Mouse (Mus musculus) layer of hippocampus, postnatal 36 days (tissue): Measurements from ENCODE around the gene Rnf144b. TPM values are rescaled to one million over a fixed set of nuclear protein-coding genes. Genes with fewer than 3 reads are reported as not detected.

Experiments used
- DNase-seq, 2 experiments: peaks; one replicate each; pipeline ENCODE4 v3.0.0; 2022
- total RNA-seq, 2 experiments: library from RNA; stranded (reverse); gene quantifications; 2 replicates each; pipeline ENCODE4 v1.2.3; 2021

The Rnf144b gene
- total RNA-seq, 2 experiments from 2014 or later: 10.6 to 11.0 TPM

DNA sequence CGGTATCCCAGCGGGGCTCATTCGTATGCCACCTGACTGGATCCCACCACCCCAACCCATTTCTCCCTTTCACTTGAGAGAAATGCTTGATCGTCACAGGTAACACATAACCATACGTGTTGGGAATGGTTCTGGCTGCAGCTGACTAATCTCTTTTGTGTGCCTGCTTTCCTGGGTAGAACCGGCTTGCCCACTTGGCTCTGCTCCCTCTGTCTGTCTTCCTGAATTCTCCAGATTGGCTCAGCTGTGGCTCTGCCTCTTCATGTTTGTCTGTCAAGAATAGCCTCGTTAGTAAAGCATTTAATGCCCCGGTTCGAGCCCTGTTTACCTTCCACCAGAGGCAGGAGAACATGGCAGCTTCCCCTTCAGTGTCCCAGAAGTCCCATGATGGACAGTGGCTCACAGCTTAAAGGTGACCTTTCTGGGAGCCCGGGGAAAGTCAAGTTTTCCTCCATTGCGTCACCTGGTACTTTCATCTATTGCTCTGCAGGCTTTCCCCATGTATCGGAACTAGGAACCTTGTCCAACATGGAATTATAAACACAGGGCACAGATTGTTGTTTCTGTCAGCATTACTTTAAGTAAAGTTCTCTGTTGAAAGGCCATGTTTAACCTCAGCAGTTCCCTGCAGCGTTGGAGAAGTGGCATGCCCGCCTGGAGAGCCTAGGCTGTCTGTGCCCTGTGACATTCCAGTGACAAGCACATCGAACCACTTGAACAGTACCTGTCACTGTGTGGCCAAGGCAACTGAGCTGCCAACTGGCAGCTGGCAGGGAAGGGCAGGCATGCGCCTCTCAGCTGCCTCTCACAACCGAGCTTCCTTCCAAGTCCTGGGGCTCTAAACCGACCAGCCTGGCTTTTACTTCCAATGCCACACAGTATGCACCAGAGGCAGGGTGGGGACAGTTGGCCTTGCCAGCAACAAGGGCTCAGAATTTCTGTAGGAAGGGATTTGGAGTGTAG lies 101.4 kb downstream of the Rnf144b start:
- no peak for DNase-seq

DNA sequence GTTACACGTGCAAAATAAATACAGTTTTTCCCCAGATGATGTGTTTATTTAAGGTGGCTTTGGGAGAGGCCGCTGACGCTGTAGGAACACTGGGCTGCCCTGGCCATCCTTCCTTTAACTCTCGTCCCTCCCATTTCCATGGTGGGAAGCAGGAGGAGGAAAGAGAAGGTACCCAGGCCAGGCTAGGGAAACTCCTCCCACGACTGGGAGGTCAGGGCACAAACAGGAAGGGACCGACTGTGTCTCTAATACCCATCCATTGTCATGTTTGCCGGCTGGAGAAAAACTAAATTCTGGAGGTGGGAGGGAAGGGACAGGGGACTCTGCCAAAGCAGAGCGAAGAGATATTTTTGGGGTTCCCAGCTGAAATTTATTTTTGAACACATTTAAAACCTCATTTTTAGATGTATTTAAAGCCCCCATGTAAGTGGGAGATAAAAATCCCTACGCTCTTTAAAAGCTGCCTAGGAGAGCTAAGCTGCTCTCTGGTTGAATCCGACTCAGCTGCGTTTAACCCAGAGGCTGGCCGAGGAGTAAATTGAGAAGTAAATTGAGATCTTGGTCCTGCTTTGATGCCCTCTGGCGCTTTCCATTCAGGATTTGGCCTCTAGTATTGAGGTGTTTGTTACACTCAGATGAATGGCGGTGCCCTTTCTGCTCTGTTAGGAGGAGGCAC lies 102.3 kb downstream of the Rnf144b start:
- DNase-seq: no peak

DNA sequence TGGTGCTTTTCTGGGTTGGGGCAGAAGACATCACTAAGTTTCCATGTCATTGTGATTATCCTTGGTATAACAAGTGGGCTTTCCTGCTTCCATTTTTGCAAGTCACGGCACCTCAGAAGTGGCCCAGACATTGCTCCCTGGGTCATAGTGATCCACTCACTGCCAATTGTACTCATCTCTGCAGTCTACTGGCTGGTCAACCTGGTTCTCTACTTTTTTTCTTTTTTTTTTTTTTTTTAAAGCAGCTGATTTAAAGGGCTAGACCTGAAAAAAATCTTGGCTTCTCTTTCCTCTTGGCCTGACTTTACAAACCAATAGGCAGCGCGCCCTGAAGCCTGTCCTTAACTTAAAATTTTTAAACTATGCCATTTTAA lies 102.9 kb downstream of the Rnf144b start:
- DNase-seq: no peak

DNA sequence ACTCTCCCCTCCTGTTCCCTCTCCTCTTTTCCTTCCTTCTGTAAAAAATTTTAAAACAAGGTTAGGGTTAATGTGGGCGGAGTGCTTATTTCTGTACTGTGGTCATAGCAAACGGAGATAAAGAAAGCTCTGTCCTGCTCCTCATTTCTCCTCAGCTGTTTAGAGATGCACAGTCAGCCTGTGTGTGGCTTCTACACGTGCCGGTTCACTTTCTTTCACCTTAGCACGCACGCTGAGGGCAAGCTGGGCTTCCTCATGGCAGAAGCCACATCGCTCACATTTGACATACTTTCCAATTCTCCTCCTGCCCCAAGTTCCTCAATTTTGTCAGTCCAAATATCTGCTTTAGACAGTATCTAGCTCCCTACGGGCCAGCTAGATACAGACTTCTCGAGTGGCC lies 103.3 kb downstream of the Rnf144b start:
- DNase-seq: no peak

DNA sequence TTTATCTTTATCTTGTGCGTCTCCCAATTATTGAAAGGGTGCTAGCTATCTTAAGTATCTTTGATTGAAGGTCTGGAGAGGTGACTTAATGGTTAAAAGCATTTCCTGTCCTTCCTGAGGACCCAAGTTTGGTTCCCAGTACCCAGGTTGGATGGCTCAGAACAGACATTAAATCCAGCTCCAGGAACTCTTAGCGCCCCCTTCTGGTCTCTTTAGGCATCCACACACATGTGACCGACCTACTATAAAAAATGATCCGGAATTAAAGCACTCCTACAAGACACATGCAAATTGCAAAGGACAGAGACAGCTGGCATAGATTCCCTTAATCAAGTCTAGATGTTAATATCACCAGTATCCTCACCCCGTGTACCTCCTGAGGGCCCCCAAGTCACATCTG lies 104.1 kb downstream of the Rnf144b start:
- DNase-seq: no peak

DNA sequence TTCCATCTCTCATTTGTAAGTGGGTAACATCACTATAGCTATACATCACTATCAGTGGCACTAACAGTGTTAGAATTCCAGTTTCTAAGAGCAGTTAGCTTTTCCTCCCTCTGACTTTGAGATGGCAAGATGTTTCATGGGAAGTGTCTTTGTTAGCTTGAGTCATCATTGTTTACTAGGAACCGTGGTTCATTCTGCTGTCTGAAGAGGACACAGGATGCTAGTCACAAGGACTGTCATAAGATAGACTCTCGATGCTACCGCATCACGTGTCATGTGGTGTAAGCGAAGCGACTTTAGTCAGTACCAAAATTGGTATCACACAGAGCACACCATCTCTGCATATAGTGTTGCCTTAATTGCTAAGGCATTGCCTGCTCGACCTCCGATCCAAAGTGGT lies 105.7 kb downstream of the Rnf144b start:
- no peak for DNase-seq

DNA sequence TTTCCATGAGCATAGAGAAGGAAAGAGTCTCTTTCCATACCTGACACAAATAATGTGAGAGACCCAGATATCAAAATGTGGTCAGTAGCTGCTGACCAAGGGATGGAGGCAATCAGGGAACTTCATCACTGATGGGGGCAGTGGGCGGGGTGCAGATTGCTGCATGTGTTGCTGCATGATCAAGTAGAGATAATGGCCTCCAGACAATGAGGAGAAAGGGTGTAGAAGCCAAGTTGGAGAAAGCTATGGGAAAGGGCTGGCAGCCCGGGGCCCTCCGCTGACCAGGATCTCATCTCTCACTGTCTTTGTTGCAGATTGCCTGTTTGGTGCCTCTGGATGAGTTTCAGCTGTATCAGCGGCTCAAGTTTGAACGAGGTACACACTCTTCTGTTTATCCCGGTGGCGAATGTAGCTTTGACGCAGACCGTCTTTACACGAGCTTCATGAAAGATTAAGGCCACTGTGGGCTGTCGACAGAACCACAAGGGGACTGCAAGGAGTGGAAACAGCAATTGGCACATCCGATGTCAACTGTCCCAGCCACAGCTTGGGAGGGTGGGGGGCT lies 106.3 kb downstream of the Rnf144b start:
- no peak for DNase-seq

DNA sequence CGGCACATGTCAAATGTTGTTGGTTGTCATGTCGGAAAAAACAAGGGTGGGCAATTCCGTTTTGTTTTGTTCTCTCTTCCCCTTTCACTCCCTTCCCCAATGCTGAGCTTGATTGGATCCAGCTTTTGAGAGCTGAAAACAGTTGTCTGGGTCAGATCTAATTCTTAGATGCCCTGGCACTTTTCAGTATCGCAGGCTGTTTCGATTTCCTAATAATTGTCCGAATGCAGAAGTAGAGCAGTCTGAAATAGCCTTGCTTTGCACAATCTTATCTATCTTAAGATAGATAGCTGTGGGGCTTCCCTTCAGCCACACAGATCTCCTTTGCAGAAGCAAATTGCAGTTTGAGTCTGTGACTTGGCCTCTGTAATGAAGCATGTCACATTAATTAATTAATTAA lies 109.7 kb downstream of the Rnf144b start:
- DNase-seq: no peak

DNA sequence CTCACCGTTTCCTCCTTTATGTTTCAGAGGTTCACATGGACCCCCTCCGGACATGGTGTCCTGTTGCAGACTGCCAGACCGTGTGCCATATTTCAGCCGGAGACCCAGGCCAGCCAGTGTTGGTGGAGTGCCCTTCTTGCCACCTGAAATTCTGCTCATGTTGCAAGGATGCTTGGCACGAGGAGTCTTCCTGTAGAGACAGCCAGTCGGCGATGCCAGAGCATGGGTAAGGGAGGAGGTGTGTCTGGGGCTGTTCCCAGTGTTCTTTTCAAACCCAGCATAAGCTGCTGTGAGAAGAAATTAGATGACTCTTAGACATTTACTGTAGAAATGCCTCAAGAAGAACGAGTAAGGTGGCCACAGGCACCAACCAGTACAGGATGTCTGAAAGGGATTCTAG lies 114.9 kb downstream of the Rnf144b start:
- no peak for DNase-seq

DNA sequence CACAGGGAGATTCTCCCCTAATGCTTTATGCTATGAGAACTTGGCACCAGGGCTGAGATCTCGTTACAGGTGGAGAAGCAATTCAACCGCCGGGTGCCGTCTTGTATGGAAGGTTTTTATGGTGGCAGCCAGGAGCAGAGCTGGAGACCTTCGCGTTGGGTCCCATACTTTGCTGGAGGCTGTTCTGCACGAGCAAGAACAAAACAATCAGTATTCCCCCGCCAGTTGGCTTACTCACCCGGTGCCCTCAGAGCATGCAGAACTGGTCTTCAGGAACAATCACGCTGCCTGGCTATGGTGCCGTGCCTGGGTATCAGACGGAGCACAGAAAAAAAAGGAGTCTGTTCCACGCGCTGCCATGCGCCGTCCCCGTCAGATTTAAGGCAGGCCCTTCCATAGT lies 115.7 kb downstream of the Rnf144b start:
- no peak for DNase-seq

DNA sequence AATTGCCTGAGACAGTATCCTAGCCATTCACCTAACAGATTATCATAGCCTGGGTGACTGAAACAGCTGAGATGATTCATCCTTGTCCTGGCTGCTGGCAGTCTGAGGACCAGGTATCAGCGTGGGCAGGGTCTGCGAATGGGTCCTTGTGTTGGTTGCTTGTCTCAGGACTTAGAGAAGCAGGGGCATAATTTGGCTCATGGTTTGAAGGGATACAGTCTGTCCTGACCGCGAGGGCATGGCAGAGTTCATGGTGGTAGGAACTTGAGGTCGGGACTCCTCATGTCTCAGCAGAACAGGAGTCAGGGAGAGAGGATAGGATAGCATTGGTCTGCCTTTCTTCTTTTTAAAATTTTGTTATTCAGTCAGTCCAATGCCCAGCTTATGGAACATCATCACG lies 121.1 kb downstream of the Rnf144b start:
- DNase-seq: no peak

DNA sequence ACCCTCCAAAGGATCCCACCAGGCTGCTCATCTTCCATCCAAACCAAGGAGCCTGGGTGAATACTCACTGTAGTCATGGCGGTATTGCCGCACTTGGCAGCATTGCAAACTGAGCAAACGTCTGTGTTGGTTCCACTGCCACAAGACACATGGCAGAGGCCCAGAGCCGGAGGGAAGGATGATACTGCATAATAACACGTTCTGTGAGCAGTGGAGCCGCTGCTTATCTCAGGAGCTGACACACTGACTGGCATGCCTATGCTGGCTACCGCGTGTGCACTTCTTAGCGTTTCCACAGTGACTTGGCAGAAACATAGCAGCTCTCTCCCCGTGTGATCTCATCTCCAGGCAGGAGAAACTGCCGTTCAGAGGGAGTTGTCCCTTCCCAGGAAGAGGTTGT lies 122.3 kb downstream of the Rnf144b start:
- peak; percentile 45 to 75 for DNase-seq

DNA sequence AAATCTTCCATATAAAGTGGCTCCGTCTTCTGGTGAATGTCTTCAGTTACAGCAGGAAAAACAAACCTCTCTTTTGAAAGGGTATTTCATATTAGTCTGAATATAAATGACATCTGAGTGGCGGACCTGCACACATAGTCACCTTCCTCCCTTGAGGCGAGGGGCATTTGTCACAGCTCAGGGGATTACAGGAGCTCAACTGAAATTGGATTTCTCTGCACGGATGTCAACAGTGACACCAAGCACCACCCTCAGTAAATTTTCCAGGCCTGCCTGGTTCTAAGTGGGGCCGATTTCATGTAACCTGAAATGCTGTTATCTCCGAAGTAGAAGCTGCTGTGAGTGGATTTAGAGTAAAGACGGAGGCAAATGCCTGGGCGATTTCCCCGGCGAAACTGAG lies 124.0 kb downstream of the Rnf144b start:
- no peak for DNase-seq

DNA sequence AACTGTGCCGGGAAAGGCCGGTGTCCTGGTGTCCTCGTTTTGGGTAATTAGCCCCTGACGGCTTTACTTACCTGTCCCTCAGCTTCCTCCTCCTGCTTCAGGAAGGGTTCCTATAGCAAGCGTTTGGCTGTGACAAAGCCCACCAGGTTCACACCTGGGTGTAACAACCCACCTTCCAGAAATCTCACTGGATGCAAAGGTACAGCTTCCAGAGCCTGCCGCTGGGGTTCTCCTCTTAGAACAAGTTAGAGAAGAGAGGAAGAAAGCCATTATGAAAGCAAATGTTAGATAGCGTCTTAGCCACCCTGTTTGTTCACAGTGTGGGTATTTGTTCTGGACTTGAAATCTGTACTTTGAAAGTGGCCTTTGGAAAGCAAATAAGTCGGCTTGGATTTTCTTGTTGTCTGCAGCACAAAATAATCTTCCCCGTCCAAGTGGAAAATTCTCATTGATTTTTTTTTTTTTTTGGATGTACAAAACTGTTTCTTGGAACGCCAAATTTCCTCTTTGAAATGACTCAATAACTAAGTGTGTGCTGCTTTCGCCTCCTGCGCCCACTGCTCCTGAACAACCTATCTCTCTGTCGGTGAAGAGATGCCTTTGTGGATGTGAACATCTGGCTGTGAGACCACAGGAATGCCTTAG lies 124.8 kb downstream of the Rnf144b start:
- DNase-seq: no peak

DNA sequence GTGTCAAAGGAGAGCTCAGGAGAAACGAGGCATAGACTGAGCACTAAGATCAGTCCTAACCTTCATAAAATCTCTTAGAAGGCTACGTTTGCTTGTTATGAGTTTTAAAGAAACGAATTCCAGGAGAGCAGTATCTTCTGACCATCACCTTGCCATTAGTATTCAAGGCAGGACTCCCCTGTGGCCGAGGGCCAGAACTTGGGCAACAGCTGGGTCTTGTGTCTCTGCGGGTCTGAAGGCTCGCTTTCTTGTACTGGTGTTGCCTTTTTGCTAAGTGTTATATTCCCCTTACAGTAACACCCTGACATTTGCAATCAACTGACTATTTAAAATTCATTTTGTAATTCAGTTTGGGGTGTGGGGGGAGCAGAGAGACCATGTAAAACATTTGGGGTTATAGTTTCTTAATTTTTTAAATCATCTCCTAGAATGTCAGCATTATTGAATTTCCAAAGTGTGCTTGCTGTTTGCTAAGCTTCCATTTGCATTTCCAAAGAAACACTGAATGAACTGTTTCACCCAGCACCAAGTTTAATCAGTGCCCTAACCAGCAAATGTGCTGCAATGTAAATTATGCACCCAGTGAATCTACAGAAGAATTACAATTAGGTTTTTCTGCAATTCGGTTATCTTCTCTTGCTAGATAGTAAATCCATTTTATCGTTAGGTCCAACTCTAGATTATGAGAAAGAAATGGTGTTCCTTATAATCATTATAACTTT lies 126.0 kb downstream of the Rnf144b start:
- no peak for DNase-seq

DNA sequence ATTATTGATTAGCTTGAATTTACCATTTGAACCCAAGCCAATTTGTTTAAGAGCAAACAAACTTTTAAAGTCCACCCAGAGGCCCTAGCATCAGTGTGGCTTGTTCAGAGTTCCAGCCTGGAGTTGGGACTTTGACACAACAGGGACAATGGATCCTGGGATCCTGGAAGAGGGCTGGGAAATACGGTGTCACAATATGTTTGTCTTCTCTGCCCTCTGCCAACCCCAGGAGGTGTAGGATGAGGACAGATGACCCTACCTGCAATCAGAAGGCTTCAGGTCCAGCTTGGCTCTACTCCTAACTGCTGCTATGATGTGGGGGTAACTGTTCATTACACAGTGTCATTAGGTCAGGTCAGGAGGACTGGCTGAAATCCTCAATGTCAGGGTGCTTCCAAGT lies 128.2 kb downstream of the Rnf144b start:
- DNase-seq: no peak

DNA sequence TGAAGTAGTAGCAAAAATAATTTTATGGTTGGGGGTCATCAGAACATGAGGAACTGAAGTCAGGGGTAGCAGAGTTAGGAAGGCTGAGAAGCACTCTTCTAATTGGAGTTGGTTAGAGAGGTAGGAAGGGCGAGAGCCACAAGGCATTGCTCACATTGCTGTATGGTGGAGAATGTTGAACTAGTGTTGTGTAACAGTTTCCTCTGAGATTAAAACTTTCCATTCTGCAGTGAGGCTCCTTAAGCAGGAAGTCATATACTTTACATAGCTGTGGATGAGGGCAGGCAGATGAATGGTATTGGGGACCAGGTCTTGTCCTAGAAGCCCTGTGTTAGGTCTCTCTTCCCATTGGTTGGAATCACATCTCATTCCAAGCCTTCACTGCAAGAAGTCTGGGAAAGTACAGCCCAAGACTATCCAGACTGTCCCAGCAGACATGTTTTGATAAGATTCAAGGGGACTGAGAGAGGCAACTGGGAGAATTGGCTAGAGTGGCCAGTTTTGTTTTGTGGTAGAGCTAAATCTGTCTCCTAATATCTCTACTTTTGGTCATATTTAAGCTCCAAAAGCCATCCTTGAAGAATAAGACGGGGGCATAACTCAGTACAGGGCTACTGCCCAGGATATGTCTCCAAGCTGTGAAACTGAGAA lies 128.8 kb downstream of the Rnf144b start:
- no peak for DNase-seq

DNA sequence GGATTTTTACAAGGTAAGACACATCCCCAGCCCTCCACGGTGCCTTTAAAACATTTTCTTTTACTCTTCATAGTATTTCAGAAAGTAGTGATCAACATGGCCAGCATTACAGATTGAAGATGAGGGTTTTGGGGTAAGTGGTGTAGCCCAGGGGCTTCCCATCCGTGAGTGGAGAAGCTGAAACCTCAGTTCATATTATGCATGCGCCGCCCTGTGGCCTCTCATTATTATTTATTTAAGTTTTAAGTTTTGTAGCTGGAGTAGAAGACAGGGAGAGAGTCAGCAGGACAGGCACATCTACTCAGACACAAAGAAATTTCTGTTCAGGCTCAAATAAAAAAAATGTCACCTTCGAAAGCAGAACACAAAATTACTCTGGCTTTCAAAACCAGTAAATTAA lies 131.3 kb downstream of the Rnf144b start:
- DNase-seq: no peak

DNA sequence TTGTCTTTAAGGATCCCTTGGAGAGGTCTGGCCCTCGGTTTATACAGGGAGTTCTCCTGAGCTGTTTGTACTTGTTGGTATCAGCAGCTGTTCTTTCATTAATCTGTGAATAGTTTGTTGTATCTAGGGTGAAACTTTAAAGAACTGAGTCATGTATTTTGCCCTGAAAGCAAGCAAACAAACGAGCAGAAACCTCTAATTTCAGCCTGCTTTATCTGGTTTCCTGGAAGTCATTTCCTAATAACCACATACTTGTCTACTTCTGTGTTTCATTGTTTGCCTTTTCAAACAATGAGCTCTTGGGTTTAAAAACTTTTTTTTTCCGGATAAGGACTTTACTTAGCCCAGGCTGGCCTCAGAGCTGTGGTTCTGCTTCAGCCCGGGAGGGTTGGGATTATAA lies 136.8 kb downstream of the Rnf144b start:
- no peak for DNase-seq

DNA sequence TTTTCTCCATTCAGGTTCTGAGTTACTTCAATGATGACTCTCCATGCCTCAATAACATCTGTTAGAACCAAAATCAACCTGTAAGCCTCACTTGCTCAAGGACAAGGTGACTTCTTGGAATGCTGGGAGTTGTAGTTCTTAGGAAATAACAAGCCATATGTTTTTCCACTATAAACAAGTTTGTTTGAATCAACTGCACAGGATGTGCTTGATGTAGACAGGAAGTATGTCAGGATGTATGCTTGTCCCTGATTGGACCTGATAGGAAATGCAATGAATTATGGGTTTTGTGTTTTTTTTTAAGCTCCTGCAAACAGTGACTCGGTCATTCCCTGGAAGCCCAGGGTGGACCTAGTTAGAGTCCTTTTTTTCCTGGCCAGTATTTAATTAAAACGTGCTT lies 139.5 kb downstream of the Rnf144b start:
- no peak for DNase-seq

DNA sequence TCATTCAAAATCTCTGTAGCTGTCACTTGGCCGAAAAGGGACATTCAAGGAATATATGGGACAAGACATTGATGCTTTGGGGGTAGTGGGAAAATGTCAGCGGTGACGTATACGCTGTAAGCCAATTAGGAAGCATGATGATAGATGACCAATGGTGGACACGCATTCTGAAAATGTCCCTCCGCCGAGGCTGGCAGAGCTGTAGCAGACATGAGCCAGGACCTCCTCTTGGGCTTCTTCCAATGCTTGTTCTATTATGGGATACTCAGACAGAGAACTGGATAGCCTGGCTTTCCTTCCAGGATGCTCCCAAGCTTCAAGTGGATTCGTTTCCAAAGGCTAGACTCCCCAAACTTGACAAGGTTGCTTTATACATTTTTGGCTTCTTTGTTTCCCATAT lies 141.9 kb downstream of the Rnf144b start:
- DNase-seq: peak in 1 of 2 experiments; percentile 29

DNA sequence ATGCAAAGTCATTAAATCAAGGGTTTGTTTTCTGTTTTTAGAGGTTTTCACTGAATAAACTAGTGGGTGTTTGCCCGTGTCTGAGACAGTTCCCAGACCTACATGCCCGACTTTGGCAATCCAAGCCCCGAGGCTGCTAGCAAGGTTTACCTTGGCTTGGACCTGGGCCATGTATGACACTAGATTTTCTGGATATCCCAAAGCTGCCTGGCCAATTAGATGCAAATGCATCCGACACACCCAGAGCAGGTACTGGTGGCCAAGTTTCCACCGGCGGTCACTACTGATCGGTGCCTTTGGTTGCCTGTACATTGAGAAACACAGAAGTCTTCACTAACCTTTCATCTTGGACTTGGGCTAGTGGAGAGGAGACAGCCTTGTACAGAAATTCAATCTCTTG lies 144.0 kb downstream of the Rnf144b start:
- DNase-seq: no peak
